Mouse (Mus musculus): ENCODE results near the gene Adcy1. TPM values are rescaled to one million over a fixed set of nuclear protein-coding genes. Genes with fewer than 3 reads are reported as not detected.

Gene Adcy1
- polyA plus RNA-seq (2014; fragmentation: Nextera tagmentation; extraction: Ambion mirVana), result 18.1 and 24.2 TPM in 2 replicates

DNA sequence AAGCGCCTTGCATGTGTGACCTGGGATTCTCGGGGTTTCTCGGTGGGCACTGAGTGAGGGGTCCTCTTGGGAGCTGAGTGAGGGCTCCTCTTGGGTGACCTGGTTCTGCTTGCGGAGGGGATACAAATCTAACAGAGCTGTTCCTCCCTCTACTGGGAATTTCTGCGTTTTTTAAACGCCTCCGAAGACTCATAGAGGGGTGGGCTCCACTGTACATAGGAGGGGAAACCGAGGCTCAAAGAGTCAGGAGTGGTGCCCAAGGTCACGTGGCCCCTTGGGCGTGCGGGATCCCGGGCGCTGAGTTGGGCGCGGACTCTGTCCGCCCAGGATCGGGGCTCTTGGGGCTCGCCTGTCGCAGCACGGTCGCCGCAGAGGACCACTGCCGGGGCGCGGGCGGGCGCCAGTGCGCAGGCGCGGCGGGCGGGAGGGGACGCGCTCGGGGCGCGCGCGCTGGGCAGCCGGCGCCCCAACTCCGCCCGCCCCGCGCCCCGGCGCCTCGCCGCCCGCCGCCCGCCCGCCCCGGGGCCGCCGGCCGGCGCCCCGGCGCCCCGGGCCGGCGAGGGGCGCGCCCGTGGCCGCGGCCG, at the start of gene Adcy1:
Gene Adcy1 (plus strand): TSS at position 489 of the 584 bp plus-strand sequence.
- ATAC-seq (ENCODE audit: low read depth), result peak; percentile 61
- WGBS, result under 1% methylated on average over 39 of the region's 69 CpGs
- H3K36me3 ChIP-seq (ENCODE audit: control insufficient read depth, insufficient read depth, low read length), result no peaks in the 10 kb centered on the region
- H3K9me3 ChIP-seq (ENCODE audit: control insufficient read depth, low read length), result no peaks in the 10 kb centered on the region
- H3K27me3 ChIP-seq (ENCODE audit: control insufficient read depth, insufficient read depth, low read length), result peaks cover 3% of the 10 kb centered on the region; the same call in 1 of the 2 replicates
- peak within 1 kb of the TSS; percentile 74 for H3K9ac ChIP-seq (replicated peaks; ENCODE audit: low read depth, low read length)
- H3K4me1 ChIP-seq (ENCODE audit: control insufficient read depth, insufficient read depth, low read length), result peaks cover 12% of the 10 kb centered on the region
- 0 out of 2 replicates have a peak within 1 kb of the TSS, but pooled peaks have one; percentile 12 for H3K27ac ChIP-seq (ENCODE audit: low read depth, low read length)
- peak within 1 kb of the TSS; percentile 93 for H3K4me2 ChIP-seq (ENCODE audit: low read depth, low read length)
- H3K4me3 ChIP-seq (ENCODE audit: low read depth, low read length), result peak within 1 kb of the TSS; percentile 70

DNA sequence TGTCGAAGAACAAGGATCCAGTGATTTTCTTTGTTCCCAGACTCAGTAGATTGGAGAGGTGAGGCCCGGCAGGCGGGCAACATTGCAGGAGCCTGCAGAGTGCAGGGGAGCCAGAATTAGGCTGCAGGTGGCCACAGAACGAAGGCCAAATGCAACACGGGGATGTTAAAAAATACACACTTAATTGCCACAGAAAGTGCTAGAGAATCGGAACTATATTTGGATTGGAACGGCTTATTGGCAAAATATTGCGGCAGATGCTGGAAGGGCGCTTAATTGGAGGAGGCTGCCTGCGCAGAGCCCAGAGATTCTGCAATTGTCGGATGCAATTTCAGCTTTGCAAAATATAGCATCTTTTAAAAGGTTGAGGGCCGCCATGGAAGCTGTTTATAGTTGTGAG, 46.4 kb upstream of the Adcy1 start:
- no peak for ATAC-seq (ENCODE audit: low read depth)
- Histone ChIP-seq H3K27ac (ENCODE audit: low read depth, low read length) (no peak overlapping the region), H3K9me3 (ENCODE audit: control insufficient read depth, low read length) (no peaks in the 10 kb centered on the region), H3K36me3 (ENCODE audit: control insufficient read depth, insufficient read depth, low read length) (no peaks in the 10 kb centered on the region), H3K27me3 (ENCODE audit: control insufficient read depth, insufficient read depth, low read length) (no peaks in the 10 kb centered on the region), H3K4me2 (ENCODE audit: low read depth, low read length) (no peak overlapping the region), H3K4me1 (ENCODE audit: control insufficient read depth, insufficient read depth, low read length) (no peaks in the 10 kb centered on the region), H3K9ac (replicated peaks; ENCODE audit: low read depth, low read length) (no peak overlapping the region), H3K4me3 (ENCODE audit: low read depth, low read length) (no peak overlapping the region)
- WGBS, result 86% methylated on average over 12 of the region's 12 CpGs

DNA sequence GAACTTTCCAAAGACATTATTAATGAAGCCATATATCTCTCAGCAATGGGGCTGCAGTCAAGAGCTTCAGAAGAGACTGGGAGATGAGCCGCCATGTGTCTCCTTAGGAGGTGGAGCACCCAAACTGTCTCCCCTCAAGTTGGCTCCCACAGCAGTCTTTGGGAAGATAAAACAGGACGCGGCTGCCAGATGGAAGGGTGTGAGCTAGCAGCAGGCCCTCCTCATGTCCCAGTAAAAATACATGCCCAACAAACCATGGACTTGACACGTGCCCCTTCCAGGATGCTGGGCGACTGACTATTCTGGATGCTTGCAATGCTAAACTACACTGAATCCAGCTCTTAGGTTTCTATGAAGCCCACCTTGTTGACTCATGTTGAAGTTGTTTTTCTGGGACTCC, 45.2 kb upstream of the Adcy1 start:
- H3K27ac ChIP-seq (ENCODE audit: low read depth, low read length), result no peak overlapping the region
- no peak overlapping the region for H3K4me2 ChIP-seq (ENCODE audit: low read depth, low read length)
- no peaks in the 10 kb centered on the region for H3K4me1 ChIP-seq (ENCODE audit: control insufficient read depth, insufficient read depth, low read length)
- no peak overlapping the region for H3K9ac ChIP-seq (replicated peaks; ENCODE audit: low read depth, low read length)
- H3K36me3 ChIP-seq (ENCODE audit: control insufficient read depth, insufficient read depth, low read length), result no peaks in the 10 kb centered on the region
- no peaks in the 10 kb centered on the region for H3K9me3 ChIP-seq (ENCODE audit: control insufficient read depth, low read length)
- ATAC-seq (ENCODE audit: low read depth), result no peak
- H3K27me3 ChIP-seq (ENCODE audit: control insufficient read depth, insufficient read depth, low read length), result no peaks in the 10 kb centered on the region
- WGBS, result 92% methylated on average over 5 of the region's 5 CpGs
- H3K4me3 ChIP-seq (ENCODE audit: low read depth, low read length), result no peak overlapping the region

DNA sequence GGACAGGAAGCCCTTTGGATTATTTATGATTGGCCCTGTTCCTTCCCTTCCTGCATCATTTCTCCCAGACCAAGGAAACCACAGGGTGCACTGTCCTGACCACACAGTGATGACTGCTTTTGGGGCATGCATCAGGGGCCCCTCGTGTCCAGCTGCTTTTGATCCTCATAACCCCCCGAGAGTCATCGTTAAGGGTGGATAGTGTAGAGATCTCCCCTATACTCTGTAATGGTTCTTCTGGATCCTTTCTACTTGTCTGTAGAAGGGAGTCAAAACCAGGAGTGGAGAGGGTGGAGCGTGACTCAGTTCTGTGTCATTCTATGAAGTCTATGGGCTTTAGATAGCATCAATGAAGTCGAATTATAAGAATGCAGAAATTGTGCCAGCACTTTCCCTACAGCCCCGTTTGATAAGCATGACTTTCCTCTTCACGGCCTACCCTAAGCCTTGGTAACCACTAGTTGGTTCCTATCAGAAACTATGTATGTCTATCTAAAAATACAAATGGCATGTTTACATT, 44.2 kb upstream of the Adcy1 start:
- H3K4me2 ChIP-seq (ENCODE audit: low read depth, low read length), result no peak overlapping the region
- 89% methylated on average over 7 of the region's 7 CpGs for WGBS
- no peak overlapping the region for H3K27ac ChIP-seq (ENCODE audit: low read depth, low read length)
- H3K9me3 ChIP-seq (ENCODE audit: control insufficient read depth, low read length), result no peaks in the 10 kb centered on the region
- no peak overlapping the region for H3K9ac ChIP-seq (replicated peaks; ENCODE audit: low read depth, low read length)
- no peak for ATAC-seq (ENCODE audit: low read depth)
- H3K4me3 ChIP-seq (ENCODE audit: low read depth, low read length), result no peak overlapping the region
- no peaks in the 10 kb centered on the region for H3K27me3 ChIP-seq (ENCODE audit: control insufficient read depth, insufficient read depth, low read length)
- no peaks in the 10 kb centered on the region for H3K4me1 ChIP-seq (ENCODE audit: control insufficient read depth, insufficient read depth, low read length)
- H3K36me3 ChIP-seq (ENCODE audit: control insufficient read depth, insufficient read depth, low read length), result no peaks in the 10 kb centered on the region

- no peak for ATAC-seq (ENCODE audit: low read depth)
- WGBS, result 73% methylated on average over 2 of the region's 2 CpGs
- no peak overlapping the region for H3K9ac ChIP-seq (replicated peaks; ENCODE audit: low read depth, low read length)
- no peak overlapping the region for H3K4me3 ChIP-seq (ENCODE audit: low read depth, low read length)
- no peaks in the 10 kb centered on the region for H3K4me1 ChIP-seq (ENCODE audit: control insufficient read depth, insufficient read depth, low read length)
- H3K4me2 ChIP-seq (ENCODE audit: low read depth, low read length), result no peak overlapping the region
- H3K27ac ChIP-seq (ENCODE audit: low read depth, low read length), result no peak overlapping the region
- no peaks in the 10 kb centered on the region for H3K27me3 ChIP-seq (ENCODE audit: control insufficient read depth, insufficient read depth, low read length)
- no peaks in the 10 kb centered on the region for H3K9me3 ChIP-seq (ENCODE audit: control insufficient read depth, low read length)
- no peaks in the 10 kb centered on the region for H3K36me3 ChIP-seq (ENCODE audit: control insufficient read depth, insufficient read depth, low read length)
Observed at GRCm38 (mm10) chr11:7033063-7033462, 30.2 kb upstream of the Adcy1 start.

DNA sequence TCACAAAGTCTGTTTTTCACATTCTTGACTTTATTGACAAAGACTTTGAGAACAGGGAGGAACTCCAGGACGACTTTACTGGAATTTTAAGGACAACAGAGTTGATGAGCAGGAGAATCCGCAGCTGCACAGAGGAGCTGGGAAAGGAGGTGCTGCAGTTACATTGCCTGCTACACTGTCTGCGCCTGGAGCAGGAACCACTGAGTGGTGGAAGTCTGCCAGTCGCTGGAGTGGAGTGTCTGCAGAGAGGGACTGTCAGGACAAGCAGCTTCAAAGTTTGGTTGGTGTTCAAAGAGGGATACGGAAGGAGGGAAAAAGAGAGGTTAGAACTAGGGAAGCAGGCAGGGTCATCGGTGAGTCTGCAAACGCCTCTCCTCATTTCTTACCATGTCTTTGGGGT, 23.6 kb upstream of the Adcy1 start:
- Histone ChIP-seq H3K36me3 (ENCODE audit: control insufficient read depth, insufficient read depth, low read length) (no peaks in the 10 kb centered on the region), H3K9me3 (ENCODE audit: control insufficient read depth, low read length) (no peaks in the 10 kb centered on the region), H3K27ac (ENCODE audit: low read depth, low read length) (no peak overlapping the region), H3K9ac (replicated peaks; ENCODE audit: low read depth, low read length) (no peak overlapping the region), H3K4me1 (ENCODE audit: control insufficient read depth, insufficient read depth, low read length) (no peaks in the 10 kb centered on the region), H3K4me2 (ENCODE audit: low read depth, low read length) (no peak overlapping the region), H3K4me3 (ENCODE audit: low read depth, low read length) (no peak overlapping the region), H3K27me3 (ENCODE audit: control insufficient read depth, insufficient read depth, low read length) (no peaks in the 10 kb centered on the region)
- 48% methylated on average over 7 of the region's 7 CpGs for WGBS
- ATAC-seq (ENCODE audit: low read depth), result no peak

GRCm38 (mm10) chr11:7040801-7041200, 22.5 kb upstream of the Adcy1 start:
- WGBS, result 69% methylated on average over 6 of the region's 6 CpGs

DNA sequence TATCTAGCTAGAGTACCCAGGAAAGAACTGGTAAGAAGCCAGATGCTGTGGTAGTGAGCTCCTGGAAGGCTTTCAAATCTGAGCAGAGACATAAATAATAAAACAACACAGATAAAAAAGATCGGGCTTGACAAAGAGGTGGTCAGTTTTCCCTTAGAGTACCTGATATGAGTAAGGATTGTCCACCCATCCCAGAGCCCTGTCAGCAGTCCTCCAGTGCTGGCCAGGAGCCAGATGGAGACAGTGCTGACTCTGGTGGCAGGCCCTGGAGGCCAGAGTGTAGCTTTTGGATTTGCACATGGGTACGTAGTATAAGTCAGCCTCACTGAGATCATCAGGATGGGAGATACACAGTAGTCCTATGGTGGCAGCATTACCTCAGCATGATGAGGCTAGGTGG, 16.1 kb upstream of the Adcy1 start:
- H3K27me3 ChIP-seq (ENCODE audit: control insufficient read depth, insufficient read depth, low read length), result no peaks in the 10 kb centered on the region
- H3K9me3 ChIP-seq (ENCODE audit: control insufficient read depth, low read length), result no peaks in the 10 kb centered on the region
- ATAC-seq (ENCODE audit: low read depth), result no peak
- no peaks in the 10 kb centered on the region for H3K4me1 ChIP-seq (ENCODE audit: control insufficient read depth, insufficient read depth, low read length)
- H3K9ac ChIP-seq (replicated peaks; ENCODE audit: low read depth, low read length), result no peak overlapping the region
- no peak overlapping the region for H3K27ac ChIP-seq (ENCODE audit: low read depth, low read length)
- H3K4me2 ChIP-seq (ENCODE audit: low read depth, low read length), result no peak overlapping the region
- H3K36me3 ChIP-seq (ENCODE audit: control insufficient read depth, insufficient read depth, low read length), result no peaks in the 10 kb centered on the region
- WGBS, result 96% methylated on average over 2 of the region's 2 CpGs
- H3K4me3 ChIP-seq (ENCODE audit: low read depth, low read length), result no peak overlapping the region

More at GRCm38 (mm10) chr11:7040801-7041200, 22.5 kb upstream of the Adcy1 start:
- Histone ChIP-seq H3K9ac (replicated peaks; ENCODE audit: low read depth, low read length) (no peak overlapping the region), H3K4me2 (ENCODE audit: low read depth, low read length) (no peak overlapping the region), H3K4me1 (ENCODE audit: control insufficient read depth, insufficient read depth, low read length) (no peaks in the 10 kb centered on the region), H3K27me3 (ENCODE audit: control insufficient read depth, insufficient read depth, low read length) (no peaks in the 10 kb centered on the region), H3K36me3 (ENCODE audit: control insufficient read depth, insufficient read depth, low read length) (no peaks in the 10 kb centered on the region), H3K27ac (ENCODE audit: low read depth, low read length) (no peak overlapping the region), H3K4me3 (ENCODE audit: low read depth, low read length) (no peak overlapping the region), H3K9me3 (ENCODE audit: control insufficient read depth, low read length) (no peaks in the 10 kb centered on the region)
- ATAC-seq (ENCODE audit: low read depth), result no peak

GRCm38 (mm10) chr11:7047584-7047983, 15.7 kb upstream of the Adcy1 start:
- Histone ChIP-seq H3K27me3 (ENCODE audit: control insufficient read depth, insufficient read depth, low read length) (no peaks in the 10 kb centered on the region), H3K4me3 (ENCODE audit: low read depth, low read length) (no peak overlapping the region), H3K27ac (ENCODE audit: low read depth, low read length) (no peak overlapping the region), H3K36me3 (ENCODE audit: control insufficient read depth, insufficient read depth, low read length) (no peaks in the 10 kb centered on the region), H3K4me1 (ENCODE audit: control insufficient read depth, insufficient read depth, low read length) (no peaks in the 10 kb centered on the region), H3K9ac (replicated peaks; ENCODE audit: low read depth, low read length) (no peak overlapping the region), H3K4me2 (ENCODE audit: low read depth, low read length) (no peak overlapping the region), H3K9me3 (ENCODE audit: control insufficient read depth, low read length) (no peaks in the 10 kb centered on the region)
- ATAC-seq (ENCODE audit: low read depth), result no peak

All from neural tube, embryonic 14.5 days (tissue).